Mouse (Mus musculus): ENCODE results near the gene Dnajc28.

DNA sequence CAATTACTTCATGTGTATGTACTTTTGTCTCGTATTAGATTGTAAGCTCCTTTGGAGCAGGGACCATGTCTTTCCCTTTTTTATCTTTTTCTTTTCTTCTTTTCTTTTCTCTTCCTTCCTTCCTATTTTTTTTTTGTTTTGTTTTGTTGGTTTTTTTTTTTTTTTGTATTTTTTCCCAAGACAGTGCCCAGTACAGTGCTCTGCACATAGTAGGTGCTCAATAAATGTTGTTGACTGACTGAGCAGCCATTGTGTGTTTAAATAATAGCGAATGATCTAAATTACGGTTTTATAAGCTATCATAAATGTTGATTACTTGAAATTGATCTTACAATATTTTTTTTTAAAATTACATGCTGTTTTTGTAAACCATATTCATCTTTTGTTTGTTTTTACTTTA is 45.0 kb upstream of the Dnajc28 start:
- TF ChIP-seq CTCF (IDR thresholded peaks at IDR 0.05; ENCODE audit: low read depth) (no peak), EP300 (IDR thresholded peaks at IDR 0.05; ENCODE audit: low read depth) (no peak)
